Mouse (Mus musculus) MEL (cell line): Measurements from ENCODE around the gene Usp3. TPM values are rescaled to one million over a fixed set of nuclear protein-coding genes. Genes with fewer than 3 reads are reported as not detected.
A peak's percentile ranks its signal among the peaks of the same experiment; 100 is the strongest.

Experiments
- DNase-seq: peaks from one replicate; pipeline ENCODE4 v3.0.0; 2011; ENCODE audit warnings: low read depth, low spot score
- H3K27ac ChIP-seq: 2 replicates; pipeline ENCODE4 v1.5.1; 2012; ENCODE audit warnings: low read depth, mild to moderate bottlenecking, control low read depth, low read length, moderate library complexity; ENCODE audit not compliant: control insufficient read depth
- H3K27me3 ChIP-seq, 2 experiments: fragments of 150-350 bp in 1 of 2; sonication (generic) in 1 of 2; 2 replicates each; pipeline ENCODE4 v1.6.1; 2012; ENCODE audit warnings: low read length in 2 of 2, mild to moderate bottlenecking in 2 of 2, improper control_type of control experiment in 1 of 2, moderate library complexity in 1 of 2; ENCODE audit not compliant: insufficient read depth in 2 of 2, control insufficient read depth in 1 of 2
- H3K36me3 ChIP-seq, 2 experiments: 2 replicates each; pipeline ENCODE4 v1.6.1; 2012 to 2014; ENCODE audit warnings: low read length in 2 of 2, improper control_type of control experiment in 1 of 2, inconsistent platforms in 1 of 2, mild to moderate bottlenecking in 1 of 2; ENCODE audit not compliant: insufficient read depth in 2 of 2, control insufficient read depth in 1 of 2
- H3K4me1 ChIP-seq, 2 experiments: fragments of 150-350 bp in 1 of 2; sonication (generic) in 1 of 2; 2 replicates each; pipeline ENCODE4 v1.6.1; 2012; ENCODE audit warnings: low read length in 2 of 2, improper control_type of control experiment in 1 of 2, mild to moderate bottlenecking in 1 of 2; ENCODE audit not compliant: insufficient read depth in 2 of 2, control insufficient read depth in 1 of 2
- H3K4me3 ChIP-seq, 2 experiments: fragments of 150-350 bp in 1 of 2; sonication (generic) in 1 of 2; 2 replicates each; pipeline ENCODE4 v1.5.1; 2012; ENCODE audit warnings: low read depth in 2 of 2, low read length in 2 of 2, mild to moderate bottlenecking in 2 of 2, moderate library complexity in 2 of 2, control low read depth in 1 of 2, improper control_type of control experiment in 1 of 2; ENCODE audit not compliant: control insufficient read depth in 1 of 2, insufficient read depth in 1 of 2
- H3K79me2 ChIP-seq: 2 replicates; pipeline ENCODE4 v1.6.1; 2012; ENCODE audit warnings: mild to moderate bottlenecking, low read length, moderate library complexity; ENCODE audit not compliant: control insufficient read depth, poor library complexity, insufficient read depth
- H3K9ac ChIP-seq: 2 replicates; pipeline ENCODE4 v1.6.1; 2012; ENCODE audit warnings: low read depth, mild to moderate bottlenecking, control low read depth, low read length, moderate library complexity; ENCODE audit not compliant: control insufficient read depth, poor library complexity, severe bottlenecking
- H3K9me3 ChIP-seq: fragments of 150-350 bp; sonication (generic); replicated peaks from 2 replicates; pipeline ENCODE4 v1.6.1; 2012; ENCODE audit warnings: mild to moderate bottlenecking, low read length, improper control_type of control experiment, moderate library complexity; ENCODE audit not compliant: insufficient read depth
- BHLHE40 ChIP-seq: IDR thresholded peaks from 2 replicates; pipeline ENCODE4 v1.6.1; 2012; ENCODE audit warnings: low read depth, mild to moderate bottlenecking, inconsistent platforms, low read length, improper control_type of control experiment, borderline replicate concordance
- CHD1 ChIP-seq: IDR thresholded peaks from 2 replicates; pipeline ENCODE4 v1.6.1; 2012; ENCODE audit warnings: low read depth, mild to moderate bottlenecking, inconsistent platforms, low read length, improper control_type of control experiment
- CHD2 ChIP-seq: IDR thresholded peaks from 2 replicates; pipeline ENCODE4 v1.6.1; 2011; ENCODE audit warnings: low read length, improper control_type of control experiment
- CTCF ChIP-seq, 3 experiments: IDR thresholded peaks in 2 of 3; conservative IDR thresholded peaks in 1 of 3; 2 replicates each; pipeline ENCODE4 v1.5.1; 2011 to 2012; ENCODE audit warnings: low read length in 3 of 3, low read depth in 2 of 3, mild to moderate bottlenecking in 2 of 3, improper control_type of control experiment in 1 of 3, inconsistent platforms in 1 of 3, mixed read lengths in 1 of 3, moderate library complexity in 1 of 3; ENCODE audit not compliant: control insufficient read depth in 1 of 3, insufficient read depth in 1 of 3, poor library complexity in 1 of 3, severe bottlenecking in 1 of 3
- E2F4 ChIP-seq: IDR thresholded peaks from 2 replicates; pipeline ENCODE4 v1.6.1; 2011; ENCODE audit warnings: low read depth, low read length, improper control_type of control experiment, borderline replicate concordance
- EP300 ChIP-seq, 2 experiments: IDR thresholded peaks; 2 replicates each; pipeline ENCODE4 v1.6.1; 2011; ENCODE audit warnings: improper control_type of control experiment in 2 of 2, low read length in 2 of 2, low read depth in 1 of 2, mild to moderate bottlenecking in 1 of 2
- GABPA ChIP-seq: IDR thresholded peaks from 2 replicates; pipeline ENCODE4 v1.6.1; 2012; ENCODE audit warnings: low read depth, mild to moderate bottlenecking, inconsistent platforms, low read length, improper control_type of control experiment, moderate library complexity
- KAT2A ChIP-seq: conservative IDR thresholded peaks from 2 replicates; pipeline ENCODE4 v1.6.1; 2012; ENCODE audit warnings: low read depth, low read length, improper control_type of control experiment, inconsistent platforms
- MAFK ChIP-seq: IDR thresholded peaks from 2 replicates; pipeline ENCODE4 v1.6.1; 2011; ENCODE audit warnings: low read depth, mild to moderate bottlenecking, low read length, improper control_type of control experiment, borderline replicate concordance
- MAX ChIP-seq: IDR thresholded peaks from 2 replicates; pipeline ENCODE4 v1.6.1; 2011; ENCODE audit warnings: low read length, improper control_type of control experiment
- MEF2A ChIP-seq: IDR thresholded peaks from 2 replicates; pipeline ENCODE4 v1.6.1; 2014; ENCODE audit warnings: low read depth, mild to moderate bottlenecking, inconsistent platforms, low read length, improper control_type of control experiment; ENCODE audit not compliant: poor library complexity, insufficient replicate concordance, severe bottlenecking; ENCODE audit errors: extremely low read depth
- MYB ChIP-seq: IDR thresholded peaks from 2 replicates; pipeline ENCODE4 v1.6.1; 2011; ENCODE audit warnings: mild to moderate bottlenecking, low read depth, low read length, improper control_type of control experiment
- MYC ChIP-seq: IDR thresholded peaks from 2 replicates; pipeline ENCODE4 v1.6.1; 2011; ENCODE audit warnings: low read depth, mild to moderate bottlenecking, low read length, improper control_type of control experiment, moderate library complexity
- NRF1 ChIP-seq: IDR thresholded peaks from 2 replicates; pipeline ENCODE4 v1.6.1; 2014; ENCODE audit warnings: low read depth, mild to moderate bottlenecking, inconsistent platforms, low read length, improper control_type of control experiment, moderate library complexity; ENCODE audit not compliant: poor library complexity, insufficient read depth, severe bottlenecking
- POLR2A ChIP-seq, 2 experiments: IDR thresholded peaks; 2 replicates each; pipeline ENCODE4 v1.6.1; 2011 to 2012; ENCODE audit warnings: low read length in 2 of 2, mild to moderate bottlenecking in 2 of 2, control low read depth in 1 of 2, improper control_type of control experiment in 1 of 2, low read depth in 1 of 2, moderate library complexity in 1 of 2; ENCODE audit not compliant: control insufficient read depth in 1 of 2, insufficient read depth in 1 of 2, poor library complexity in 1 of 2
- POLR2AphosphoS2 ChIP-seq: IDR thresholded peaks from 2 replicates; pipeline ENCODE4 v1.6.1; 2011; ENCODE audit warnings: low read length, improper control_type of control experiment
- POLR2AphosphoS5 ChIP-seq: IDR thresholded peaks from 2 replicates; pipeline ENCODE4 v1.6.1; 2012; ENCODE audit warnings: low read depth, borderline replicate concordance, mild to moderate bottlenecking, inconsistent platforms, low read length, moderate library complexity, mixed read lengths
- RCOR1 ChIP-seq: IDR thresholded peaks from 2 replicates; pipeline ENCODE4 v1.6.1; 2012; ENCODE audit warnings: low read depth, mild to moderate bottlenecking, inconsistent platforms, low read length, improper control_type of control experiment
- SMC3 ChIP-seq: IDR thresholded peaks from 2 replicates; pipeline ENCODE4 v1.6.1; 2011; ENCODE audit warnings: low read depth, low read length, improper control_type of control experiment
- TAL1 ChIP-seq: IDR thresholded peaks from 2 replicates; pipeline ENCODE4 v1.6.1; 2012; ENCODE audit warnings: mild to moderate bottlenecking, inconsistent platforms, low read length, moderate library complexity, mixed read lengths
- TBP ChIP-seq: IDR thresholded peaks from 2 replicates; pipeline ENCODE4 v1.8.0; 2011; ENCODE audit warnings: low read depth, low read length, improper control_type of control experiment
- TCF12 ChIP-seq: IDR thresholded peaks from 2 replicates; pipeline ENCODE4 v1.6.1; 2014; ENCODE audit warnings: low read depth, mild to moderate bottlenecking, inconsistent platforms, low read length, improper control_type of control experiment, moderate library complexity
- USF1 ChIP-seq: IDR thresholded peaks from 2 replicates; pipeline ENCODE4 v1.6.1; 2014; ENCODE audit warnings: low read depth, mild to moderate bottlenecking, inconsistent platforms, low read length, improper control_type of control experiment, moderate library complexity
- USF2 ChIP-seq, 2 experiments: IDR thresholded peaks; 2 replicates each; pipeline ENCODE4 v1.6.1; 2011 to 2012; ENCODE audit warnings: improper control_type of control experiment in 2 of 2, low read length in 2 of 2, borderline replicate concordance in 1 of 2, inconsistent platforms in 1 of 2, low read depth in 1 of 2, mild to moderate bottlenecking in 1 of 2; ENCODE audit not compliant: insufficient read depth in 1 of 2
- ZKSCAN1 ChIP-seq: IDR thresholded peaks from 2 replicates; pipeline ENCODE4 v1.6.1; 2012; ENCODE audit warnings: low read depth, mild to moderate bottlenecking, inconsistent platforms, low read length, improper control_type of control experiment, moderate library complexity
- ZNF384 ChIP-seq: IDR thresholded peaks from 2 replicates; pipeline ENCODE4 v1.6.1; 2012; ENCODE audit warnings: low read depth, mild to moderate bottlenecking, inconsistent platforms, low read length, improper control_type of control experiment
- polyA plus RNA-seq, 2 experiments: library from polyadenylated mRNA; stranded (reverse) in 1 of 2; unstranded in 1 of 2; fragments of >175 nt in 1 of 2; fragments of >200 nt in 1 of 2; gene quantifications; 2 replicates each; pipeline versions ENCODE4 v1.2.1 to v1.2.4; 2012; ENCODE audit warnings: low replicate concordance in 2 of 2, low read depth in 1 of 2; ENCODE audit not compliant: insufficient read length in 2 of 2, insufficient read depth in 1 of 2, missing spikeins in 1 of 2
- total RNA-seq: library from RNA; depleted of rRNA; stranded (reverse); fragments of 300-350 nt; gene quantifications from 2 replicates; pipeline ENCODE4 v1.2.3, GENCODE M21; 2012

The Usp3 gene
- total and polyA plus RNA-seq, 3 experiments, result 9.8 to 534 (median 22.0) TPM

DNA sequence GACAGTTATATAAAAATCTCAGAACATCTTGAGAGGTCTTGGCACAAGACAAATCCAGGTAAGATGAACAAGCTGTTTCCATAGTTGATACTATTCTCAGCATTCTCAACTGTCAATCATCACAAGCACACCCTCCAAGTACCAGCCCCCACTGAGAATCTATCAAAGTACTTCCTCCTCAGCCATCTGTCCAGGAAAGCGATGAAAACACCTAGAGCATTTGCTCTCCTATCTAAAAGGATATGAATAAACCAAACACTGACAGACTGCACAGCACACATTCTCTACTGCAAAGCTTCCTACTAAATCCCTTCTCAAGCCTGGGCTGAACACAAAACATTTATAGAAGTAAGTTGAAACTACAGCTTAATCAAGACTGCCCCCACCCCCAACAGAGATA is 6.4 kb downstream of the Usp3 start (continued):
- TF ChIP-seq ZNF384 (peak; percentile 61; the same call in 1 of the 2 replicates), CHD2 (no peak)

DNA sequence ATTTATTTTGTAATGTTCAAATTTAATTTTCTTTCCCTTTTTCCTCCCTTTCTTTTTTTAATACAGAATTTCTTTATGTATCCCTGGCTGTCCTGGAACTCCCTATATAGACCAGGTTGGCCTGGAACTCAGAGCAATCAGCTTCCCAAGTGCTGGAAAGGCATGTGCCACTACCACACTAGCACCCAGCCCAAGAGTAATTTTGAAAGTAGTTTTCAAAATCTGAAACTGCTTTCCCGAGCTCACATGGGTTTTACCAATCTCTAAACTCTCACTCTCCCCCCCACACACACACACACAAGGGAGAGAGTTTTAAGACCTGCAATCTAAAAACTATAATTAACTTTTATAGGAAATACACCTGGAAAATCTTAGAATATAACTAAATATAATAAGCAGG is 7.8 kb downstream of the Usp3 start:
- no peak for DNase-seq

GRCm38 (mm10) chr9:66584176-66584575 is 8.8 kb downstream of the Usp3 start:
- Histone ChIP-seq H3K79me2 (peaks cover 19% of the 10 kb centered on the region), H3K27me3 (no peaks in the 10 kb centered on the region), H3K27ac (no peak overlapping the region), H3K36me3 (peaks cover 0 to 17% of the 10 kb centered on the region in 2 experiments; a peak in 2 of 4 replicates), H3K4me3 (no peak overlapping the region), H3K4me1 (peaks cover 6 to 8% of the 10 kb centered on the region in 2 experiments; a peak in 3 of 4 replicates)
- no peak for DNase-seq
- TF ChIP-seq MYB (no peak), ZKSCAN1 (no peak), GABPA (no peak), CTCF (IDR thresholded peaks at IDR 0.05 in 2 of 3, conservative IDR thresholded peaks at IDR 0.05 in 1 of 3; ENCODE audit: control insufficient read depth in 1 of 3, insufficient read depth in 1 of 3, low read depth in 2 of 3, low read length in 3 of 3, poor library complexity in 1 of 3, severe bottlenecking in 1 of 3) (no peak), MEF2A (no peak), TBP (no peak), BHLHE40 (no peak), POLR2AphosphoS2 (no peak), EP300 (IDR thresholded peaks at IDR 0.05; ENCODE audit: low read depth in 1 of 2, low read length in 2 of 2) (no peak), USF1 (no peak), E2F4 (no peak), TCF12 (no peak), CHD1 (no peak), USF2 (IDR thresholded peaks at IDR 0.05; ENCODE audit: borderline replicate concordance in 1 of 2, insufficient read depth in 1 of 2, low read depth in 1 of 2, low read length in 2 of 2) (no peak), POLR2AphosphoS5 (no peak), CHD2 (no peak), MAFK (no peak), MYC (no peak)
- TF ChIP-seq, all 39 proteins: peak for 0
- Histone ChIP-seq H3K9ac (no peak overlapping the region), H3K9me3 (no peaks in the 10 kb centered on the region)

More for the DNA sequence above, 7.8 kb downstream of the Usp3 start:
- no peak overlapping the region for H3K9ac ChIP-seq
- peaks cover 0 to 17% of the 10 kb centered on the region in 2 experiments; a peak in 2 of 4 replicates for H3K36me3 ChIP-seq
- H3K27me3 ChIP-seq, result no peaks in the 10 kb centered on the region
- H3K4me1 ChIP-seq, result peaks cover 2 to 8% of the 10 kb centered on the region in 2 experiments; a peak in 3 of 4 replicates
- no peaks in the 10 kb centered on the region for H3K9me3 ChIP-seq
- H3K4me3 ChIP-seq, result no peak overlapping the region
- H3K79me2 ChIP-seq, result peaks cover 21% of the 10 kb centered on the region
- TF ChIP-seq NRF1, result no peak
- TF ChIP-seq TAL1, result no peak
- no peak for TF ChIP-seq CHD2
- no peak for TF ChIP-seq POLR2A (IDR thresholded peaks at IDR 0.05; ENCODE audit: control insufficient read depth in 1 of 2, insufficient read depth in 1 of 2, low read depth in 1 of 2, low read length in 2 of 2, poor library complexity in 1 of 2)
- TF ChIP-seq MAX, result no peak
- no peak for TF ChIP-seq KAT2A
- no peak for TF ChIP-seq SMC3
- no peak for TF ChIP-seq RCOR1
- TF ChIP-seq TBP, result no peak
- TF ChIP-seq MYB, result no peak
- TF ChIP-seq BHLHE40, result no peak
- no peak for TF ChIP-seq E2F4
- no peak overlapping the region for H3K27ac ChIP-seq
